Mouse (Mus musculus) adrenal gland, postnatal 10 days (tissue): ENCODE measurements around the gene Defa37. TPM values are rescaled to one million over a fixed set of nuclear protein-coding genes. Genes with fewer than 3 reads are reported as not detected.
"Not testable (repeated sequence)": the region's sequence is repeated elsewhere in the genome, so short reads cannot be mapped to it uniquely, and the experiment has no call there.

Experiments used
- DNase-seq: peaks from one replicate; pipeline ENCODE4 v3.0.0; 2021; ENCODE audit warnings: mixed read lengths
- long read RNA-seq, 2 experiments: library from polyadenylated mRNA; stranded (forward); transcript quantifications; one replicate each; pipeline ENCODE4 v2.0.0; 2021
- total RNA-seq, 2 experiments: library from RNA; stranded (reverse); gene quantifications; 2 replicates each; pipeline ENCODE4 v1.2.3; 2021

The Defa37 gene
- not detected for total RNA-seq
- long read RNA-seq, experiment 1 = 0 reads
- long read RNA-seq, experiment 2 = 0 reads

DNA sequence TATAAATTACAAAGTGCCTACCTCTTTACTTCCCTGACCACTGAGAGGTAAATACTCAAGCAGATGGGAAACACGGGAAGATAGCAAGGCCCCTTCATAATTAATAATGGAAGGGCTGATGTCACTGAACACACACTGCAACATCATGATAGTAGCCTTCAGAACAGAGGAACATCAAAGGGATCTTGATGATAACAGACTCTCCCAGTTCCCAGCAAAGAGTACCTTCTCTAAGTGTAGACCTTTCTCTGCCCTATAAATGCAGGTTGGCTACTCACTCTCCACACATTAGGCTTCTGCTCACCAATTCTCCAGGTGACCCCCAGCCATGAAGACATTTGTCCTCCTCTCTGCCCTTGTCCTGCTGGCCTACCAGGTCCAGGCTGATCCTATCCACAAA is at the start of gene Defa37:
Gene Defa37, plus strand, starts transcription at position 301 of the 400 bp plus-strand sequence.
- not testable (repeated sequence) for DNase-seq

DNA sequence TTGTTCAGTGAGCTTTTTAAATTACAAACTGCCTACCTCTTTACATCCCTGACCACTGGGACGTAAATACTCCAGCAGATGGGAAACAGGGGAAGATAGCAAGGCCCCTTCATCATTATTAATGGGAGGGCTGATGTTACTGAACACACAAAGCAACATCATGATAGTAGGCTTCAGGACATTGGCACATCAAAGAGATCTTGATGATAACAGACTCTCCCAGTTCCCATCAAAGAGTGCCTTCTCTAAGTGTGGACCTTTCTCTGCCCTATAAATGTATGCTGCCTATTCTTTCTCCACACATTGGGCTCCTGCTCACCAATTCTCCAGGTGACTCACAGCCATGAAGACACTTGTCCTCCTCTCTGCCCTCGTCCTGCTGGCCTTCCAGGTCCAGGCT is 36.5 kb upstream of the Defa37 start, which contains the start of gene Defa32:
Gene Defa32, plus strand, starts transcription at position 301 of the 400 bp plus-strand sequence.
- not testable (repeated sequence) for DNase-seq

- DNase-seq = not testable (repeated sequence)
These were observed 17.5 kb downstream of the Defa37 start, which contains the start of gene Defa28 for GRCm38 (mm10) chr8:21582706-21583105. Gene Defa28, plus strand, starts transcription at chr8:21583006.

GRCm38 (mm10) chr8:21594408-21594807 is 29.2 kb downstream of the Defa37 start, which contains the start of gene Gm7861:
Gene Gm7861, minus strand, starts transcription at chr8:21594508.
- DNase-seq = not testable (repeated sequence)

Other genes with a start within 250 kb of the Defa37 start
- not detected for gene Defa27, start 249.8 kb upstream of the Defa37 start, total RNA-seq
- not detected for gene Defa29, start 238.4 kb upstream of the Defa37 start, total RNA-seq
- gene Defa2, start 186.9 kb upstream of the Defa37 start, total RNA-seq = not detected
- gene Defa33, start 173.6 kb upstream of the Defa37 start, total RNA-seq = not detected
- gene Defa36, start 138.0 kb upstream of the Defa37 start, total RNA-seq = not detected
- gene Gm7849, start 108.8 kb upstream of the Defa37 start, total RNA-seq = not detected
- gene Defa20, start 56.1 kb upstream of the Defa37 start, total RNA-seq = not detected
- not detected for gene Defa32, start 36.4 kb upstream of the Defa37 start, total RNA-seq
- not detected for gene Defa28, start 17.6 kb downstream of the Defa37 start, total RNA-seq
- gene Gm7861, start 29.1 kb downstream of the Defa37 start, total RNA-seq = not detected
- gene Defa26, start 52.8 kb downstream of the Defa37 start, total RNA-seq = not detected
- not detected for gene Defa17, start 90.4 kb downstream of the Defa37 start, total RNA-seq
- not detected for gene Defa34, start 100.4 kb downstream of the Defa37 start, total RNA-seq
- not detected for gene AY761184, start 138.3 kb downstream of the Defa37 start, total RNA-seq
- gene Defa24, start 169.1 kb downstream of the Defa37 start, total RNA-seq = not detected